Mouse (Mus musculus) intestine, embryonic 14.5 days (tissue): ENCODE measurements at regions not wholly inside any gene's neighbourhood (a gene's known extent, or its start where the extent isn't known, plus 50 kb on each side); places are given as distances from the start of the nearest gene placed in this dataset.

Experiments
- ATAC-seq: fragments of 200-750 bp; cut with Nextera tagmentation; replicated peaks from 2 replicates; pipeline ENCODE4 v1.8.0; 2017; ENCODE audit warnings: low read depth, moderate number of reproducible peaks, moderate TSS enrichment, moderate library complexity; ENCODE audit not compliant: low FRiP score, low TSS enrichment
- DNase-seq: peaks from one replicate; pipeline ENCODE4 v3.0.0-alpha.2; 2018; ENCODE audit warnings: low spot score
- H3K27ac ChIP-seq: fragments of 300-500 bp; sonication (generic); 2 replicates; pipeline ENCODE4 v1.5.1; 2014; ENCODE audit warnings: low read depth, mild to moderate bottlenecking, control low read depth
- H3K27me3 ChIP-seq: fragments of 300-500 bp; sonication (generic); replicated peaks from 2 replicates; pipeline ENCODE4 v1.6.1; 2014; ENCODE audit warnings: low read length, control low read depth; ENCODE audit not compliant: control insufficient read depth, insufficient read depth
- H3K36me3 ChIP-seq: fragments of 300-500 bp; sonication (generic); 2 replicates; pipeline ENCODE4 v1.6.1; 2014; ENCODE audit warnings: low read length, control low read depth; ENCODE audit not compliant: control insufficient read depth, insufficient read depth
- H3K4me1 ChIP-seq: fragments of 300-500 bp; sonication (generic); replicated peaks from 2 replicates; pipeline ENCODE4 v1.6.1; 2014; ENCODE audit warnings: low read length, control low read depth, mixed read lengths; ENCODE audit not compliant: control insufficient read depth, insufficient read depth
- H3K4me2 ChIP-seq: fragments of 300-500 bp; sonication (generic); 2 replicates; pipeline ENCODE4 v1.6.1; 2014; ENCODE audit warnings: low read length
- H3K4me3 ChIP-seq: fragments of 300-500 bp; sonication (generic); 2 replicates; pipeline ENCODE4 v1.5.1; 2014; ENCODE audit warnings: low read depth, low read length, control low read depth, mixed read lengths
- H3K9ac ChIP-seq: fragments of 300-500 bp; sonication (generic); 2 replicates; pipeline ENCODE4 v1.6.1; 2014; ENCODE audit warnings: mild to moderate bottlenecking, low read length
- H3K9me3 ChIP-seq: fragments of 300-500 bp; sonication (generic); 2 replicates; pipeline ENCODE4 v1.6.1; 2016; ENCODE audit warnings: low read length, control low read depth; ENCODE audit not compliant: control insufficient read depth
- WGBS: fragments of 180-500 bp; shearing (Covaris S2); extraction: QIAGEN DNeasy Blood & Tissue Kit; methylation state at CpG from one replicate; pipeline ENCODE4 v1.1.7; 2014; 5-methylcytosine and 5-hydroxymethylcytosine counted together

- DNase-seq (no peak), ATAC-seq (no peak)
- 95% methylated on average over 11 of the region's 11 CpGs for WGBS
- H3K9ac ChIP-seq = no peak overlapping the region
- H3K4me3 ChIP-seq = no peak overlapping the region
- peak overlapping the region; percentile 71 for H3K27ac ChIP-seq
- peaks cover 38% of the 10 kb centered on the region for H3K4me1 ChIP-seq
- no peak overlapping the region for H3K4me2 ChIP-seq
- H3K27me3 ChIP-seq = no peaks in the 10 kb centered on the region
- H3K36me3 ChIP-seq = no peaks in the 10 kb centered on the region
- H3K9me3 ChIP-seq = no peaks in the 10 kb centered on the region
Measured at GRCm38 (mm10) chr12:79962649-79963236, 150.1 kb downstream of the Zfp36l1 start.

GRCm38 (mm10) chr12:79961881-79962280 lies 150.9 kb downstream of the Zfp36l1 start:
- DNase-seq (no peak), ATAC-seq (no peak)
- 80% methylated on average over 4 of the region's 4 CpGs for WGBS
- Histone ChIP-seq H3K36me3 (no peaks in the 10 kb centered on the region), H3K27ac (no peak overlapping the region), H3K9me3 (no peaks in the 10 kb centered on the region), H3K4me1 (peaks cover 37% of the 10 kb centered on the region), H3K9ac (no peak overlapping the region), H3K4me3 (no peak overlapping the region), H3K27me3 (no peaks in the 10 kb centered on the region), H3K4me2 (no peak overlapping the region)

DNA sequence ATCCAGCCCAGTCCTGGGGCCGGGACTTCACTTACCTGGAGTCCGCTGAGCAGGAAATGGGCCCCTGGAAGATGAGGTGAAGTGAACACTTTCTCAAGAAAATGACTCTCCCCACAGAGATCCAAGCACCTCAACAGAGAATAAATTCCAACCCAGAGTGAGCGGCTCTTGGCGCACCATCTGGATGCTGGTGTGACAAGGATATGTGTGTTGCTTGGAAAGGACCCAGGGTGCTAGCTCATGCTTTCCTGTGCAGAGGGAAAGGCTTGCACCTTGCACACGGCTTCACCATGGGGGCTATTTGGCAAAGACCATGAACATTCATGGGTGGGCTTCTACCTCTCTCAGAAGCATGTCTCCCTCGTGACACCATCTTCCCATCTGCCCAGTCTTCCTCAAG lies 151.7 kb downstream of the Zfp36l1 start:
- DNase-seq (no peak), ATAC-seq (no peak)
- Histone ChIP-seq H3K9me3 (no peaks in the 10 kb centered on the region), H3K27me3 (no peaks in the 10 kb centered on the region), H3K27ac (no peak overlapping the region), H3K9ac (no peak overlapping the region), H3K4me3 (no peak overlapping the region), H3K4me1 (peaks cover 29% of the 10 kb centered on the region), H3K36me3 (no peaks in the 10 kb centered on the region), H3K4me2 (no peak overlapping the region)
- WGBS = 91% methylated on average over 6 of the region's 6 CpGs

- H3K36me3 ChIP-seq = no peaks in the 10 kb centered on the region
- DNase-seq (no peak), ATAC-seq (no peak)
- H3K4me3 ChIP-seq = no peak overlapping the region
- peaks cover 23% of the 10 kb centered on the region for H3K4me1 ChIP-seq
- no peaks in the 10 kb centered on the region for H3K27me3 ChIP-seq
- no peak overlapping the region for H3K4me2 ChIP-seq
- H3K27ac ChIP-seq = no peak overlapping the region
- no peaks in the 10 kb centered on the region for H3K9me3 ChIP-seq
- 64% methylated on average over 4 of the region's 4 CpGs for WGBS
- no peak overlapping the region for H3K9ac ChIP-seq
Measured at GRCm38 (mm10) chr12:79960446-79960845, 152.4 kb downstream of the Zfp36l1 start.

DNA sequence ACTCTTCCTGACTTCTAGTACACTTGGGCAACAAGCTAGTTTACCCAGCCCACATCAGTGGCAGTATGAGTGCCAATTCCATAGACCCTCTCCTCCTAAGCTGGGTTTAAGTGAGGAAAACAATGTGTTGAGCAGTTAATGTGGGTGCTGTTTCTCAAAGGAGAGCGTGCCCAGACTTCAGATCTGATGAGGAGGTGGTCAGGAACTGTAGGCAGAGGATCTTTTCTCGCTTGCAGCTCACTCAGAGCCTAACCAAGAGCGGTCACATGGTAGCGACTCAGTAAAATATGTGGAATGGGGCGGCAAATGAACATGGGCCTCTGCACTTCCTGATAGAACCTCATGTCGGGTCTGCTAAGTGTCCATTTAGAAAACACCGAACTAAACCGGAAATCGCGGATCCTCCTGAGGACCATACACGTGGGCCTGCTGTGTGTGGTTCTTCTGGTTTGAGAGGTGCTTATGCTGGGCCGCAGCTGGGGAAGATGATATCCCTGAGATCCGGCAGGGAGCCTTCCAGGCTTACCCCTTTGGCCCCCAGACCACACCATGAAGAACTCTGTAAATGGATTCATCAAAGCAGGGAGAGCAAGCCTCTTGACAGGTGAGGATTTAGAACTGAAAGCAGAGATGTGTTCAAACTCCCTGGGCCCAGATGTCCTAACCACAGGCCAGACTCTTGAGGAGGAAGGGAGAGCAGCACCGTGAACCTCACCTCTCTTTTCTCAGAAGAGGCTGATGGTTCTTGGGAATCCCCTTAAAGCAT lies 153.1 kb downstream of the Zfp36l1 start:
- Histone ChIP-seq H3K4me1 (peaks cover 16% of the 10 kb centered on the region), H3K27me3 (no peaks in the 10 kb centered on the region), H3K27ac (no peak overlapping the region), H3K4me3 (no peak overlapping the region), H3K36me3 (no peaks in the 10 kb centered on the region), H3K4me2 (no peak overlapping the region), H3K9ac (no peak overlapping the region), H3K9me3 (no peaks in the 10 kb centered on the region)
- ATAC-seq = no peak
- no peak for DNase-seq
- 84% methylated on average over 14 of the region's 14 CpGs for WGBS

DNA sequence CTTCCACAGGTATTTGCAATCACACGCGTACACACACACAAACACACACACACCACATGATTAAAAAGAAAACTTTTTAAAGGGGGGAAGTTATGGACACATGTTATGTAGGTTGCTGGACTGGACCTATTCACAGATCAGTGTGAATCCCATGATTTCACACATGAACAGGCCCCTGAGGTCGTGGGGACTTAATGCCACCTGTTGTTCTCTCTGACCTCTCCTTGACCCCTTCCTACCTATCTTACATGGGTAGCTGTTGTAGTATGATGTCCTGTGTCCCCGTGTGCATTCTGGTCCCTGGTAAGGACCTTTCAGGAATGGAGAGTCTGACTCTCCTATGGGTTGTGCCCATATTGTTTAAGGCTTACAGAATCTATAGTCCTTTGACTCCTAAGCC lies 155.6 kb downstream of the Zfp36l1 start:
- no peak overlapping the region for H3K9ac ChIP-seq
- DNase-seq (no peak), ATAC-seq (no peak)
- WGBS = 83% methylated on average over 4 of the region's 4 CpGs
- H3K4me2 ChIP-seq = no peak overlapping the region
- peak overlapping the region; percentile 30; the same call in 1 of the 2 replicates for H3K27ac ChIP-seq
- H3K9me3 ChIP-seq = no peaks in the 10 kb centered on the region
- H3K27me3 ChIP-seq = no peaks in the 10 kb centered on the region
- H3K36me3 ChIP-seq = no peaks in the 10 kb centered on the region
- no peaks in the 10 kb centered on the region for H3K4me1 ChIP-seq
- H3K4me3 ChIP-seq = no peak overlapping the region

DNA sequence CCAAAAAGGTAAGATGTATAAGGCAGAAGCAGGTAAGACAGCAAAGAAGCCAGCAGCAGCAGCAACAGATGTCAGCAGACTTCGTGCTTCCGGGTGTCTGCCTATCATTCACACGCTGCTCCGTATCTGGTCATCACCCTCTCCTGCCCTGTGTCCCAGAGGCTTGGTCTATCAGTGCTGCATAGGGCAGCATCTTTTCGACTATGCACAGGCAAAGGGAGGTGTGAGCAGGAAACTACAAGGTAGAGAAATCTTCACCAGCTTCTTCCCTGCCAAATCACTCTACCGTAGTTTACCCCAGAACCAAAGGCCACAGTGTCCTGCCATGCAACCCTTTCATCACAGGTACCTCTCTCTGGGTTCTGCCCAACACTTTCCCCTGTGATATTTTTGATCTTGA lies 156.5 kb downstream of the Zfp36l1 start:
- H3K36me3 ChIP-seq = no peaks in the 10 kb centered on the region
- ATAC-seq = no peak
- H3K27ac ChIP-seq = no peak overlapping the region
- no peak overlapping the region for H3K4me2 ChIP-seq
- H3K4me3 ChIP-seq = no peak overlapping the region
- H3K4me1 ChIP-seq = no peaks in the 10 kb centered on the region; the same call in 1 of the 2 replicates
- H3K27me3 ChIP-seq = no peaks in the 10 kb centered on the region
- no peaks in the 10 kb centered on the region for H3K9me3 ChIP-seq
- no peak overlapping the region for H3K9ac ChIP-seq
- no peak for DNase-seq
- 80% methylated on average over 6 of the region's 6 CpGs for WGBS

DNA sequence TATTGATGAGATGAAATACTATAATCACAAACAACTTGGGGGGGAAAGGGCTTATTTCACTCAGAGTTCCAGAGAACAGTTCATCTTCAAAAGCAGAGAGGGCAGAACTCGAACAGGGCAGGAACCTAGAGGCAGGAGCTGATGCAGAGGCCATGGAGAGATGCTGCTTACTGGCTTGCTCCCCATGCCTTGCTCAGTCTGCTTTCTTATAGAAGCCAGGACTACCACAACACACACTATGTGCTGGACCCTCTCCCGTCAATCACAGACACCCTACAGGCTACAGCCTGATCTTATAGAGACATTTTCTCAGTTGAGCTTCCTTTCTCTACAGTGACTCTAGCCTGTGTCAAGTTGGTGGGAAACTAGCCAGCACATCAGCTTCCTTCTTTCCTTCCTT lies 157.3 kb downstream of the Zfp36l1 start:
- H3K4me1 ChIP-seq = peaks cover 7% of the 10 kb centered on the region; the same call in 1 of the 2 replicates
- H3K4me2 ChIP-seq = no peak overlapping the region
- DNase-seq = no peak
- no peaks in the 10 kb centered on the region for H3K9me3 ChIP-seq
- ATAC-seq = no peak
- H3K27me3 ChIP-seq = no peaks in the 10 kb centered on the region
- WGBS = 85% methylated on average over 2 of the region's 2 CpGs
- H3K27ac ChIP-seq = no peak overlapping the region
- H3K36me3 ChIP-seq = no peaks in the 10 kb centered on the region
- no peak overlapping the region for H3K9ac ChIP-seq
- H3K4me3 ChIP-seq = no peak overlapping the region
